Mouse (Mus musculus) WW6 (cell line): ENCODE measurements around the gene Stxbp6.

ENCODE experiments used
- DNase-seq: peaks from one replicate; pipeline ENCODE4 v3.0.0-alpha.2; 2013; ENCODE audit warnings: low read depth, low spot score

Stxbp6 gene

GRCm38 (mm10) chr12:44804213-44804612 lies 270.3 kb downstream of the Stxbp6 start:
- DNase-seq, result no peak
